Mouse (Mus musculus) small intestine, adult 2 months (tissue): ENCODE data around the gene Defb23.

Source experiments
- CTCF ChIP-seq: fragments of 200-500 bp; IDR thresholded peaks from 2 replicates; pipeline ENCODE4 v1.5.1; 2012; ENCODE audit warnings: low read depth, mild to moderate bottlenecking, control low read depth, inconsistent platforms, low read length, moderate library complexity, mixed read lengths; ENCODE audit not compliant: insufficient replicate concordance, insufficient read length; ENCODE audit errors: extremely low read depth
- POLR2A ChIP-seq: fragments of 200-500 bp; IDR thresholded peaks from 2 replicates; pipeline ENCODE4 v1.6.1; 2012; ENCODE audit warnings: low read depth, mild to moderate bottlenecking, control low read depth, inconsistent platforms, low read length, moderate library complexity

- TF ChIP-seq CTCF: no peak
- no peak for TF ChIP-seq POLR2A
Measured at GRCm38 (mm10) chr2:152412526-152413157, 51.8 kb downstream of the Defb23 start.
